Mouse (Mus musculus) brain, embryonic 14.5 days (tissue): Measurements from ENCODE around the gene Tbx3. TPM values are rescaled to one million over a fixed set of nuclear protein-coding genes. Genes with fewer than 3 reads are reported as not detected.
A peak's percentile ranks its signal among the peaks of the same experiment; 100 is the strongest.

Experiments
- DNase-seq: peaks from one replicate; pipeline ENCODE4 v3.0.0-alpha.2; 2011; ENCODE audit warnings: low read depth
- CTCF ChIP-seq: fragments of 200-500 bp; IDR thresholded peaks from 2 replicates; pipeline ENCODE4 v1.5.1; 2012; ENCODE audit warnings: inconsistent platforms, mild to moderate bottlenecking, moderate library complexity, borderline replicate concordance; ENCODE audit not compliant: insufficient read depth, insufficient read length; ENCODE audit errors: extremely low read depth
- POLR2A ChIP-seq: fragments of 200-500 bp; IDR thresholded peaks from 2 replicates; pipeline ENCODE4 v1.6.1; 2012; ENCODE audit warnings: mild to moderate bottlenecking, inconsistent platforms, borderline replicate concordance; ENCODE audit not compliant: poor library complexity, insufficient read depth, insufficient read length, severe bottlenecking; ENCODE audit errors: extremely low read depth
- polyA plus RNA-seq: library from polyadenylated mRNA; depleted of rRNA; stranded (reverse); fragments of >200 nt; gene quantifications from 2 replicates; pipeline ENCODE4 v1.2.3, GENCODE M21; 2012; rRNA removed

Gene Tbx3
- 1.0 and 3.0 TPM in 2 replicates for polyA plus RNA-seq

- TF ChIP-seq CTCF (peak; percentile 55), POLR2A (no peak)
- DNase-seq: peak; percentile 96
Measured at GRCm38 (mm10) chr5:119670566-119671108, at the start of gene Tbx3. TSS of gene Tbx3 (plus strand) at chr5:119670669.

GRCm38 (mm10) chr5:119622076-119622475 is 48.4 kb upstream of the Tbx3 start:
- DNase-seq: no peak
- no peak for TF ChIP-seq POLR2A
- no peak for TF ChIP-seq CTCF

GRCm38 (mm10) chr5:119624554-119624953 is 45.9 kb upstream of the Tbx3 start:
- TF ChIP-seq CTCF (no peak), POLR2A (no peak)
- no peak for DNase-seq

GRCm38 (mm10) chr5:119625603-119626002 is 44.9 kb upstream of the Tbx3 start:
- peak; percentile 53 for DNase-seq
- TF ChIP-seq CTCF (no peak), POLR2A (no peak)

GRCm38 (mm10) chr5:119626154-119626553 is 44.3 kb upstream of the Tbx3 start:
- no peak for DNase-seq
- no peak for TF ChIP-seq CTCF

GRCm38 (mm10) chr5:119626662-119627061 is 43.8 kb upstream of the Tbx3 start:
- DNase-seq: peak; percentile 51
- no peak for TF ChIP-seq POLR2A
- no peak for TF ChIP-seq CTCF

- DNase-seq: no peak
- no peak for TF ChIP-seq POLR2A
- no peak for TF ChIP-seq CTCF
Measured at GRCm38 (mm10) chr5:119628100-119628499, 42.4 kb upstream of the Tbx3 start.

- TF ChIP-seq CTCF (no peak), POLR2A (no peak)
- no peak for DNase-seq
Measured at GRCm38 (mm10) chr5:119628746-119629327, 41.6 kb upstream of the Tbx3 start.

GRCm38 (mm10) chr5:119633581-119633980 is 36.9 kb upstream of the Tbx3 start:
- no peak for DNase-seq
- TF ChIP-seq POLR2A (no peak), CTCF (no peak)

GRCm38 (mm10) chr5:119634861-119635260 is 35.6 kb upstream of the Tbx3 start:
- TF ChIP-seq CTCF (no peak), POLR2A (no peak)
- no peak for DNase-seq

GRCm38 (mm10) chr5:119638300-119638699 is 32.2 kb upstream of the Tbx3 start:
- TF ChIP-seq POLR2A: no peak
- TF ChIP-seq CTCF: no peak
- no peak for DNase-seq

- DNase-seq: no peak
- TF ChIP-seq CTCF: no peak
- no peak for TF ChIP-seq POLR2A
Measured at GRCm38 (mm10) chr5:119641094-119641493, 29.4 kb upstream of the Tbx3 start.
